Mouse (Mus musculus) limb, embryonic 15.5 days (tissue): ENCODE data around the gene Nek6. TPM values are rescaled to one million over a fixed set of nuclear protein-coding genes. Genes with fewer than 3 reads are reported as not detected.

Experiments
- ATAC-seq: fragments of 200-750 bp; cut with Nextera tagmentation; 2 replicates; pipeline ENCODE4 v1.8.0; 2017; ENCODE audit warnings: low read depth, moderate TSS enrichment; ENCODE audit not compliant: insufficient number of reproducible peaks, low FRiP score, low TSS enrichment
- H3K27ac ChIP-seq: fragments of 300-500 bp; sonication (generic); 2 replicates; pipeline ENCODE4 v1.5.1; 2015; ENCODE audit warnings: moderate library complexity, mild to moderate bottlenecking, inconsistent platforms
- H3K27me3 ChIP-seq: fragments of 300-500 bp; sonication (generic); 2 replicates; pipeline ENCODE4 v1.6.1; 2015; ENCODE audit warnings: inconsistent platforms
- H3K36me3 ChIP-seq: fragments of 300-500 bp; sonication (generic); 2 replicates; pipeline ENCODE4 v1.6.1; 2015; ENCODE audit warnings: inconsistent platforms
- H3K4me1 ChIP-seq: fragments of 300-500 bp; sonication (generic); 2 replicates; pipeline ENCODE4 v1.6.1; 2015; ENCODE audit warnings: inconsistent platforms
- H3K4me2 ChIP-seq: fragments of 300-500 bp; sonication (generic); 2 replicates; pipeline ENCODE4 v1.6.1; 2015; ENCODE audit warnings: mild to moderate bottlenecking, inconsistent platforms
- H3K4me3 ChIP-seq: fragments of 300-500 bp; sonication (generic); 2 replicates; pipeline ENCODE4 v1.5.1; 2015; ENCODE audit warnings: mild to moderate bottlenecking, inconsistent platforms
- H3K9ac ChIP-seq: fragments of 300-500 bp; sonication (generic); 2 replicates; pipeline ENCODE4 v1.6.1; 2015; ENCODE audit warnings: inconsistent platforms
- H3K9me3 ChIP-seq: fragments of 300-500 bp; sonication (generic); 2 replicates; pipeline ENCODE4 v1.6.1; 2016; ENCODE audit warnings: inconsistent platforms
- WGBS: fragments of 180-500 bp; shearing (Covaris S2); methylation state at CpG from one replicate; pipeline ENCODE4 v1.1.7; 2015; 5-methylcytosine and 5-hydroxymethylcytosine counted together
- polyA plus RNA-seq: library from polyadenylated mRNA; unstranded; fragments of >200 nt; fragmentation: Nextera tagmentation; extraction: Ambion mirVana; gene quantifications from 2 replicates; pipeline ENCODE4 v1.2.1, GENCODE M21; 2015

The Nek6 gene
- polyA plus RNA-seq, 1 experiment from 2014 or later, result 118 TPM

GRCm38 (mm10) chr2:38529582-38530152, 18.2 kb downstream of the Nek6 start:
- Histone ChIP-seq H3K4me3 (no peak overlapping the region), H3K9me3 (no peaks in the 10 kb centered on the region), H3K4me1 (peaks cover 47% of the 10 kb centered on the region), H3K9ac (no peak overlapping the region), H3K27ac (no peak overlapping the region), H3K36me3 (no peaks in the 10 kb centered on the region), H3K27me3 (no peaks in the 10 kb centered on the region), H3K4me2 (no peak overlapping the region)
- ATAC-seq, result no peak
- 73% methylated on average over 14 of the region's 14 CpGs for WGBS

GRCm38 (mm10) chr2:38530955-38531381, 19.5 kb downstream of the Nek6 start:
- WGBS, result 20% methylated on average over 6 of the region's 6 CpGs
- peaks cover 60% of the 10 kb centered on the region for H3K4me1 ChIP-seq
- H3K4me2 ChIP-seq, result no peak overlapping the region

GRCm38 (mm10) chr2:38533322-38533721, 21.9 kb downstream of the Nek6 start:
- Histone ChIP-seq H3K27me3 (no peaks in the 10 kb centered on the region), H3K4me1 (peaks cover 83% of the 10 kb centered on the region), H3K9ac (no peak overlapping the region), H3K4me2 (no peak overlapping the region), H3K36me3 (no peaks in the 10 kb centered on the region), H3K27ac (peak overlapping the region; percentile 30; the same call in 1 of the 2 replicates), H3K4me3 (no peak overlapping the region), H3K9me3 (no peaks in the 10 kb centered on the region)
- ATAC-seq, result no peak
- 56% methylated on average over 6 of the region's 6 CpGs for WGBS

More at GRCm38 (mm10) chr2:38530955-38531381, 19.5 kb downstream of the Nek6 start:
- no peaks in the 10 kb centered on the region for H3K27me3 ChIP-seq
- H3K4me3 ChIP-seq, result no peak overlapping the region
- H3K9ac ChIP-seq, result no peak overlapping the region
- H3K9me3 ChIP-seq, result no peaks in the 10 kb centered on the region
- no peak for ATAC-seq
- peak overlapping the region; percentile 81 for H3K27ac ChIP-seq
- H3K36me3 ChIP-seq, result no peaks in the 10 kb centered on the region

- H3K27me3 ChIP-seq, result no peaks in the 10 kb centered on the region
- no peak overlapping the region for H3K4me3 ChIP-seq
- ATAC-seq, result no peak
- WGBS, result 54% methylated on average over 6 of the region's 6 CpGs
- H3K4me1 ChIP-seq, result peaks cover 88% of the 10 kb centered on the region
- no peak overlapping the region for H3K4me2 ChIP-seq
- no peaks in the 10 kb centered on the region for H3K36me3 ChIP-seq
- H3K9ac ChIP-seq, result no peak overlapping the region
- peak overlapping the region; percentile 30; the same call in 1 of the 2 replicates for H3K27ac ChIP-seq
- H3K9me3 ChIP-seq, result no peaks in the 10 kb centered on the region
Observed at GRCm38 (mm10) chr2:38533767-38534166, 22.3 kb downstream of the Nek6 start.

- Histone ChIP-seq H3K36me3 (no peaks in the 10 kb centered on the region), H3K27me3 (no peaks in the 10 kb centered on the region), H3K9ac (no peak overlapping the region), H3K4me1 (peaks cover 87% of the 10 kb centered on the region), H3K4me3 (no peak overlapping the region), H3K9me3 (no peaks in the 10 kb centered on the region), H3K27ac (no peak overlapping the region), H3K4me2 (no peak overlapping the region)
- WGBS, result 70% methylated on average over 5 of the region's 5 CpGs
- ATAC-seq, result no peak
Observed at GRCm38 (mm10) chr2:38534241-38534940, 22.9 kb downstream of the Nek6 start.

GRCm38 (mm10) chr2:38535051-38535450, 23.6 kb downstream of the Nek6 start:
- Histone ChIP-seq H3K27me3 (no peaks in the 10 kb centered on the region), H3K4me3 (no peak overlapping the region), H3K9me3 (no peaks in the 10 kb centered on the region), H3K4me2 (no peak overlapping the region), H3K9ac (no peak overlapping the region), H3K27ac (no peak overlapping the region), H3K36me3 (no peaks in the 10 kb centered on the region), H3K4me1 (peaks cover 86% of the 10 kb centered on the region)
- no peak for ATAC-seq
- WGBS, result 65% methylated on average over 8 of the region's 8 CpGs

GRCm38 (mm10) chr2:38535521-38536220, 24.2 kb downstream of the Nek6 start:
- Histone ChIP-seq H3K4me1 (peaks cover 84% of the 10 kb centered on the region), H3K27ac (no peak overlapping the region)
- WGBS, result 64% methylated on average over 14 of the region's 14 CpGs

GRCm38 (mm10) chr2:38536331-38536731, 24.9 kb downstream of the Nek6 start:
- Histone ChIP-seq H3K9ac (no peak overlapping the region), H3K27ac (no peak overlapping the region), H3K27me3 (no peaks in the 10 kb centered on the region), H3K4me3 (no peak overlapping the region), H3K4me2 (no peak overlapping the region), H3K36me3 (no peaks in the 10 kb centered on the region), H3K4me1 (peaks cover 83% of the 10 kb centered on the region), H3K9me3 (no peaks in the 10 kb centered on the region)
- ATAC-seq, result no peak
- 69% methylated on average over 8 of the region's 8 CpGs for WGBS

More at GRCm38 (mm10) chr2:38535521-38536220, 24.2 kb downstream of the Nek6 start:
- Histone ChIP-seq H3K36me3 (no peaks in the 10 kb centered on the region), H3K4me2 (no peak overlapping the region), H3K9me3 (no peaks in the 10 kb centered on the region), H3K9ac (no peak overlapping the region), H3K4me3 (no peak overlapping the region), H3K27me3 (no peaks in the 10 kb centered on the region)
- ATAC-seq, result no peak

- H3K27ac ChIP-seq, result no peak overlapping the region
Observed at GRCm38 (mm10) chr2:38539677-38540076, 28.2 kb downstream of the Nek6 start.

GRCm38 (mm10) chr2:38540666-38541065, 29.2 kb downstream of the Nek6 start:
- WGBS, result 82% methylated on average over 6 of the region's 6 CpGs
- no peak for ATAC-seq
- H3K4me3 ChIP-seq, result no peak overlapping the region

More at GRCm38 (mm10) chr2:38539677-38540076, 28.2 kb downstream of the Nek6 start:
- Histone ChIP-seq H3K4me1 (peaks cover 78% of the 10 kb centered on the region), H3K27me3 (no peaks in the 10 kb centered on the region), H3K9me3 (no peaks in the 10 kb centered on the region), H3K4me3 (no peak overlapping the region), H3K9ac (no peak overlapping the region), H3K4me2 (no peak overlapping the region), H3K36me3 (no peaks in the 10 kb centered on the region)
- ATAC-seq, result 0 out of 2 replicates have a peak, but pooled peaks have one; percentile 15
- 85% methylated on average over 9 of the region's 9 CpGs for WGBS

GRCm38 (mm10) chr2:38541101-38541500, 29.7 kb downstream of the Nek6 start:
- Histone ChIP-seq H3K27me3 (no peaks in the 10 kb centered on the region), H3K27ac (no peak overlapping the region), H3K4me3 (no peak overlapping the region), H3K4me2 (no peak overlapping the region), H3K4me1 (peaks cover 74% of the 10 kb centered on the region), H3K36me3 (no peaks in the 10 kb centered on the region), H3K9me3 (no peaks in the 10 kb centered on the region), H3K9ac (no peak overlapping the region)
- ATAC-seq, result no peak
- 81% methylated on average over 3 of the region's 3 CpGs for WGBS

More at GRCm38 (mm10) chr2:38540666-38541065, 29.2 kb downstream of the Nek6 start:
- Histone ChIP-seq H3K36me3 (no peaks in the 10 kb centered on the region), H3K27ac (no peak overlapping the region), H3K9me3 (no peaks in the 10 kb centered on the region), H3K4me1 (peaks cover 74% of the 10 kb centered on the region), H3K9ac (no peak overlapping the region), H3K4me2 (no peak overlapping the region), H3K27me3 (no peaks in the 10 kb centered on the region)

GRCm38 (mm10) chr2:38541570-38541969, 30.1 kb downstream of the Nek6 start:
- WGBS, result 72% methylated on average over 1 of the region's 1 CpGs

More at GRCm38 (mm10) chr2:38541570-38541969, 30.1 kb downstream of the Nek6 start:
- Histone ChIP-seq H3K4me1 (peaks cover 72% of the 10 kb centered on the region), H3K9ac (no peak overlapping the region), H3K4me2 (no peak overlapping the region), H3K36me3 (no peaks in the 10 kb centered on the region), H3K27ac (no peak overlapping the region), H3K4me3 (no peak overlapping the region), H3K9me3 (no peaks in the 10 kb centered on the region), H3K27me3 (no peaks in the 10 kb centered on the region)
- no peak for ATAC-seq
